Mouse (Mus musculus): ENCODE results near the gene Rhoh.

DNA sequence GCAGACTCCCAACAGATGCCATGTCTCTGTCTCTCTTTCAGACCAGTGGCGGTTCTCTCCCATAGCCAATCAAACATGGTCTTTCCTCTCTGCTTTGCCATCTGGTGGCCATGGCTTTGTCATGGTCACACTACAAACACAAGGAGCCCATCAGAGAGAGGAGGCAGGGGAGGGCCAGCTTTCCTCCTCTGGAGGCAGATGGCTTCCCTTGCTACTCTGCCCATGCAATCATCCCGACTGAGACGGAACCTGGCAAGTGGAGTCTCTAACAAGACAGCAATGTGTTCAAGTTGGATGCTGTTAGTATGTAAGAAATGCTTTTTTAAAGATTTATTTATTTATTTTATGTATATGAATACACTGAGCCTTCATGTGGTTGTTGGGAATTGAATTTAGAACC, 58.9 kb downstream of the Rhoh start:
- TF ChIP-seq CTCF (IDR thresholded peaks at IDR 0.05; ENCODE audit: extremely low read depth, insufficient read length, insufficient replicate concordance, low read depth, low read length) (no peak), POLR2A (IDR thresholded peaks at IDR 0.05; ENCODE audit: low read depth, low read length) (no peak)
